Comparison of ENCODE assay signal across 12 mouse cellular contexts in genomic region chr13:14142294-14142966, GRCm38 (mm10).
DNase-seq lines count a peak whose midpoint lies in the region; TF ChIP-seq lines count a peak whose summit lies in the region.
"Had no signal": no experiment of that assay in that cellular context is flagged by ENCODE, and none has a peak within 500 bp of the region (broad histone marks: within the 10 kb centered on the region; RNA-seq: fewer than 3 reads in every experiment).

No protein-coding gene starts in this region.

- peak; percentile 30 for DNase-seq in embryo, embryonic 10.5 days (ENCODE audit: low spot score)
- no peak for DNase-seq in embryo, embryonic 10 days (ENCODE audit: low spot score)
- DNase-seq in lung, postnatal 10 days, result peak; percentile 3
- DNase-seq in lung, adult 2 months, result no peak
- peak; percentile 36 for DNase-seq in retina, postnatal 1 day
- no peak for DNase-seq in layer of hippocampus, postnatal 10 days (ENCODE audit: low spot score in 2 of 2)
- no peak for DNase-seq in kidney, adult 9 months
- DNase-seq: cerebellum, adult 9-10 months; kidney, postnatal 10 days had no signal

- H3K4me1 ChIP-seq in lung, adult 2 months (ENCODE audit: control insufficient read depth, insufficient read depth, low read length), result no peaks in the 10 kb centered on the region
- H3K4me1 ChIP-seq in erythroblast, embryonic 14.5 days (ENCODE audit: control insufficient read depth), result peaks cover 23% of the 10 kb centered on the region
- H3K4me1 ChIP-seq: heart, embryonic 15.5 days; limb, embryonic 10.5 days had no signal

- TF ChIP-seq CTCF in lung, adult 2 months (IDR thresholded peaks at IDR 0.05; ENCODE audit: insufficient read depth, low read length), result no peak

- TF ChIP-seq POLR2A in lung, adult 2 months (IDR thresholded peaks at IDR 0.05; ENCODE audit: borderline replicate concordance, extremely low read depth, low read depth, low read length), result no peak

- peaks cover 40% of the 10 kb centered on the region for H3K36me3 ChIP-seq in erythroblast, embryonic 14.5 days (ENCODE audit: control insufficient read depth)

- no peaks in the 10 kb centered on the region for H3K9me3 ChIP-seq in erythroblast, embryonic 14.5 days (ENCODE audit: control insufficient read depth, low read length)
- H3K9me3 ChIP-seq: heart, embryonic 15.5 days; limb, embryonic 10.5 days had no signal

- no peak overlapping the region for H3K4me3 ChIP-seq in lung, adult 2 months (replicated peaks; ENCODE audit: extremely low read depth, low read depth, low read length)
- H3K4me3 ChIP-seq in erythroblast, embryonic 14.5 days (replicated peaks), result peak overlapping the region; percentile 22
- H3K4me3 ChIP-seq: heart, embryonic 15.5 days; limb, embryonic 10.5 days had no signal

- H3K27me3 ChIP-seq in erythroblast, embryonic 14.5 days (ENCODE audit: control insufficient read depth), result no peaks in the 10 kb centered on the region
- H3K27me3 ChIP-seq: heart, embryonic 15.5 days had no signal

- WGBS in lung, adult 2 months, result 86% methylated on average over 2 of the region's 2 CpGs

Comparison
In these comparisons a context has a peak if more than half of its experiments do, and no peak if none do; other contexts are left out.
1. DNase-seq: peak in embryo, embryonic 10.5 days (single experiment), lung, postnatal 10 days (single experiment) and retina, postnatal 1 day (single experiment); none in embryo, embryonic 10 days (single experiment), lung, adult 2 months (single experiment), layer of hippocampus, postnatal 10 days (0 of 2) and kidney, adult 9 months (single experiment).